Mouse (Mus musculus) testis, adult 2 months (tissue): ENCODE results near the gene Myo1g. TPM values are rescaled to one million over a fixed set of nuclear protein-coding genes. Genes with fewer than 3 reads are reported as not detected.
"Not testable (repeated sequence)": the region's sequence is repeated elsewhere in the genome, so short reads cannot be mapped to it uniquely, and the experiment has no call there.

Source experiments
- H3K27ac ChIP-seq: fragments of 200-500 bp; 2 replicates; pipeline ENCODE4 v1.5.1; 2012; ENCODE audit warnings: low read depth, low read length; ENCODE audit not compliant: control insufficient read depth, insufficient read depth
- H3K27me3 ChIP-seq: fragments of 200-500 bp; 2 replicates; pipeline ENCODE4 v1.6.1; 2012; ENCODE audit warnings: mild to moderate bottlenecking, low read length, moderate library complexity; ENCODE audit not compliant: control insufficient read depth, insufficient read depth
- H3K36me3 ChIP-seq: fragments of 200-500 bp; 2 replicates; pipeline ENCODE4 v1.6.1; 2012; ENCODE audit warnings: mild to moderate bottlenecking, low read length; ENCODE audit not compliant: control insufficient read depth, insufficient read depth
- H3K4me1 ChIP-seq: fragments of 200-500 bp; 2 replicates; pipeline ENCODE4 v1.6.1; 2012; ENCODE audit warnings: low read length; ENCODE audit not compliant: control insufficient read depth, insufficient read depth
- H3K4me3 ChIP-seq: fragments of 200-500 bp; 2 replicates; pipeline ENCODE4 v1.5.1; 2012; ENCODE audit warnings: low read depth, mild to moderate bottlenecking, low read length, moderate library complexity, mixed read lengths; ENCODE audit not compliant: control insufficient read depth
- CTCF ChIP-seq: fragments of 200-500 bp; IDR thresholded peaks from 2 replicates; pipeline ENCODE4 v1.5.1; 2012; ENCODE audit warnings: low read depth, mild to moderate bottlenecking, inconsistent platforms, low read length, moderate library complexity; ENCODE audit not compliant: control insufficient read depth, insufficient read depth, insufficient replicate concordance
- POLR2A ChIP-seq: fragments of 200-500 bp; IDR thresholded peaks from 2 replicates; pipeline ENCODE4 v1.6.1; 2012; ENCODE audit warnings: low read depth, mild to moderate bottlenecking, inconsistent platforms, low read length, moderate library complexity; ENCODE audit not compliant: control insufficient read depth
- polyA plus RNA-seq: library from polyadenylated mRNA; depleted of rRNA; stranded (reverse); fragments of >200 nt; gene quantifications from 2 replicates; pipeline ENCODE4 v1.2.3, GENCODE M21; 2012

The Myo1g gene
- polyA plus RNA-seq, 1 experiment, result 0.31 TPM

GRCm38 (mm10) chr11:6528186-6529006 is 7.6 kb upstream of the Myo1g start:
- Histone ChIP-seq H3K4me3 (peak overlapping the region; percentile 98), H3K4me1 (peaks cover 7% of the 10 kb centered on the region), H3K27ac (peak overlapping the region; percentile 94), H3K36me3 (no peaks in the 10 kb centered on the region; the same call in 1 of the 2 replicates), H3K27me3 (no peaks in the 10 kb centered on the region)
- peak; percentile 56 for TF ChIP-seq CTCF
- TF ChIP-seq POLR2A, result peak; percentile 89

- H3K4me3 ChIP-seq, result peak overlapping the region; percentile 98
- H3K4me1 ChIP-seq, result peaks cover 7% of the 10 kb centered on the region
- H3K27ac ChIP-seq, result peak overlapping the region; percentile 94
- TF ChIP-seq POLR2A (no peak), CTCF (no peak)
- H3K36me3 ChIP-seq, result no peaks in the 10 kb centered on the region; the same call in 1 of the 2 replicates
- no peaks in the 10 kb centered on the region for H3K27me3 ChIP-seq
Measured at GRCm38 (mm10) chr11:6527256-6528185, 6.8 kb upstream of the Myo1g start.

- H3K27me3 ChIP-seq, H3K4me3 ChIP-seq, H3K4me1 ChIP-seq, H3K36me3 ChIP-seq, H3K27ac ChIP-seq: not testable (repeated sequence)
Measured at GRCm38 (mm10) chr11:6526526-6527255, 5.9 kb upstream of the Myo1g start.

- H3K4me3 ChIP-seq, result no peak overlapping the region
- TF ChIP-seq CTCF (no peak), POLR2A (no peak)
- no peaks in the 10 kb centered on the region; the same call in 1 of the 2 replicates for H3K36me3 ChIP-seq
- peaks cover 7% of the 10 kb centered on the region for H3K4me1 ChIP-seq
- no peak overlapping the region for H3K27ac ChIP-seq
- H3K27me3 ChIP-seq, result no peaks in the 10 kb centered on the region
Measured at GRCm38 (mm10) chr11:6525241-6525640, 4.5 kb upstream of the Myo1g start.

GRCm38 (mm10) chr11:6524880-6525238 is 4.1 kb upstream of the Myo1g start:
- no peak overlapping the region for H3K4me3 ChIP-seq
- H3K27ac ChIP-seq, result no peak overlapping the region
- TF ChIP-seq POLR2A, result no peak
- no peak for TF ChIP-seq CTCF
- H3K4me1 ChIP-seq, result peaks cover 7% of the 10 kb centered on the region
- H3K27me3 ChIP-seq, result no peaks in the 10 kb centered on the region
- H3K36me3 ChIP-seq, result no peaks in the 10 kb centered on the region; the same call in 1 of the 2 replicates

- no peak for TF ChIP-seq CTCF
- TF ChIP-seq POLR2A, result no peak
- H3K27ac ChIP-seq, result no peak overlapping the region
- H3K4me1 ChIP-seq, result peaks cover 7% of the 10 kb centered on the region
- no peak overlapping the region for H3K4me3 ChIP-seq
- no peaks in the 10 kb centered on the region for H3K27me3 ChIP-seq
- no peaks in the 10 kb centered on the region; the same call in 1 of the 2 replicates for H3K36me3 ChIP-seq
Measured at GRCm38 (mm10) chr11:6524165-6524879, 3.6 kb upstream of the Myo1g start.
